Mouse (Mus musculus) brain, embryonic 14.5 days (tissue): ENCODE measurements around the gene Ext2.

ENCODE experiments used
- CTCF ChIP-seq: fragments of 200-500 bp; IDR thresholded peaks from 2 replicates; pipeline ENCODE4 v1.5.1; 2012; ENCODE audit warnings: inconsistent platforms, mild to moderate bottlenecking, moderate library complexity, borderline replicate concordance; ENCODE audit not compliant: insufficient read depth, insufficient read length; ENCODE audit errors: extremely low read depth
- POLR2A ChIP-seq: fragments of 200-500 bp; IDR thresholded peaks from 2 replicates; pipeline ENCODE4 v1.6.1; 2012; ENCODE audit warnings: mild to moderate bottlenecking, inconsistent platforms, borderline replicate concordance; ENCODE audit not compliant: poor library complexity, insufficient read depth, insufficient read length, severe bottlenecking; ENCODE audit errors: extremely low read depth

- no peak for TF ChIP-seq POLR2A
- no peak for TF ChIP-seq CTCF
These were observed 46.9 kb downstream of the Ext2 start for GRCm38 (mm10) chr2:93775431-93775830.
